Mouse (Mus musculus): ENCODE measurements at regions not wholly inside any gene's neighbourhood (a gene's known extent, or its start where the extent isn't known, plus 50 kb on each side); places are given as distances from the start of the nearest gene placed in this dataset.
"Not testable (repeated sequence)": the region's sequence is repeated elsewhere in the genome, so short reads cannot be mapped to it uniquely, and the experiment has no call there.

GRCm38 (mm10) chr9:48047846-48048245, 114.0 kb upstream of the Nxpe4 start:
- DNase-seq (ENCODE audit: low spot score): no peak

- no peak for DNase-seq (ENCODE audit: low spot score)
These were observed 108.2 kb upstream of the Nxpe4 start for GRCm38 (mm10) chr9:48053580-48053979.

DNA sequence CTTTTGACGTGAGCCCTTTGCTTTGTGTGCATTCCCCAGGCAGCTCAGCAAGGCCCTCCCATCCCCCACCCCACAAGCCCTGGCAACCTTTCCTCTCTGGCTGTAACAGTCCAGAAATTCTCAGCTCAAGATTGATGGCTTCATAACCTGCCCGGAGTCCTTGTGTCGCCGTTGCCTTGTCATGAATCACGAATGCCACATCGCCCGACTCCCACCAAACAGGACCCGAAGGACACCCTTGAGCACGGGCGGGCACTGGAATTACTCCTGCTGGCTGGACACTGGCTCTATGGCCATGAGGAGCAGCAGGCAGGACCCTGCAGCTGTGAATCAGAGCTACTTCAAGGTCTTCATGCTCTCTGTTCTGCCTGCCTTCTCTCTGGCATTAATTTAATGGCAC, 106.6 kb upstream of the Nxpe4 start:
- DNase-seq (ENCODE audit: low spot score): no peak

- no peak for DNase-seq (ENCODE audit: low spot score)
These were observed 103.2 kb upstream of the Nxpe4 start for GRCm38 (mm10) chr9:48058599-48058998.

DNA sequence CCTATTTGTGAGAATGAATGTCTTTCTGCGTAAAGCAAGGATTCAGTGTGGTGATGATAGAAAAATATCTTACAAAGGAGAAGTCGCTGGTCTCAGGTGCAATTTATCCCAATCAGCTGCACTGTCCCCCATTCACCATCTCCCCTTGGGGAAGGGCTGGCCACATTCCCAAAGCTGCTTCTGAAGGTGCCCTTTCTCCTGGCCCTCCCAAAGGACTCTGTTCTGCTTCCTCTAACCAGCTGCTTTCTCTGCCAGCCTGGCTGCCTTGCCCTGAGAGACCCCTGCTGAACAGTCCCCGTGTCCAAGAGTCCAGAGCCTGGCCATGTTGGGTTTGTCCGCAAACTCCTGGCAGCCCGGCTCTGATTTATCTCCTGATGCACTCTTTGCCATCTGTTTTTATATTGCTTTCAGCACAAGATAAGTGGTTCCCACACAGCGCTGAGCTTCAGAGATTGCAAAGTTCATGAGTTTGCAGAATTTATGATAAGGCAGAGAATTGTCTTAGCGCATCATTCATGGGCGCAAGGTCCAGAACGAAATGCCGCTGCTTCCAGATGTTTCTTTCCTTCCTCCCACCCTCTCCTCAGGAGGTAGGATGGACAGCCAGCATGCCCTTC, 102.2 kb upstream of the Nxpe4 start:
- no peak for DNase-seq (ENCODE audit: low spot score)

GRCm38 (mm10) chr9:48060996-48061395, 100.8 kb upstream of the Nxpe4 start:
- no peak for DNase-seq (ENCODE audit: low spot score)

GRCm38 (mm10) chr9:48066730-48067345, 95.0 kb upstream of the Nxpe4 start:
- DNase-seq (ENCODE audit: low spot score): no peak

GRCm38 (mm10) chr9:48072592-48072991, 89.2 kb upstream of the Nxpe4 start:
- no peak for DNase-seq (ENCODE audit: low spot score)

- DNase-seq (ENCODE audit: low spot score): no peak
These were observed 88.7 kb upstream of the Nxpe4 start for GRCm38 (mm10) chr9:48073096-48073495.

DNA sequence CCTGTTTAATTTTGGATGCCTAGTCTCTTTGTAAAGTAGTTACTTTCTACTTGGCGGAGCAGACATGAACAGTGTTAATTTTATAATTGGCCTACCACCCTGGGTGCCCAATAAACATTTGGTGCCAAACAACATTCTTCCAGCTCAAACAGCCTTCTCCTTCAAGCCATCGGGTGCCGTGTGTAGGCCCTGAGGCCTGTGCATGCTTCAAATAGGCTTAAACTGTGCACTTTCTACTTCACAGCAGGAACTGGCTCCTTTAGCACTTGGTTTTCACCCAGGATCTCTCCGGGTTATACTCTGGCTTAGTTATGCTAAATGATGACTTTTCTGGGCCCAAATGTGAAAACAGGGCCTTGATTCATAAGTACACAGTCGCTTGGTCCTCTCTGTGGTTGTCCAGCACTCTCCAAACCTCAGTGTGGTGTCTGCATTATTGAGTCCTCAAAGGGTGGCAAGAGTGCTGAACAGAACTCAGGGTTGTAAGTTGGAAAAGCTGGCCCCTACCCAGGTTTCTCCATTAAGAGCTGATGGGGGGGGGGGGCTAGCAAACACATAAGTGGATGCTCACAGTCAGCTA, 86.1 kb upstream of the Nxpe4 start:
- no peak for DNase-seq (ENCODE audit: low spot score)

DNA sequence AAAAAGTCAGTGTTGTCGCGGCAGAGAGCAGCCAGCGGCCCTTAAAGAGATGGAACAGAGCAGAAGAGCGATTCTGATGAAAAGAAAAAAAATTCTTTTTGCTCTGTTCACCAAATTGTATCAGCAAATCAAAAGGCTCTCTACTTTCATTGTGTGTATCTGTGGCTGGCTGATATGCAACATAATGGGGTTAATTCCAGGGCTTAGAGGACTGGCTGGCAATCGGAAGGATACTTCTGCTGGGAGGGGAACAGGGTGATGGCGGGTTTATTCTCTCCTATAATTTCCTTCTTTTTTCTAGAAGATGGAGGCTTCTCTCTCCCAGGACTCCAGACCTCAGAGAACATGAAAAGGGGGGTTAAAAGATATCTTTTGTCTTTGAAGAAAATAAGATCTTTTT, 79.4 kb upstream of the Nxpe4 start:
- DNase-seq (ENCODE audit: low spot score): no peak

DNA sequence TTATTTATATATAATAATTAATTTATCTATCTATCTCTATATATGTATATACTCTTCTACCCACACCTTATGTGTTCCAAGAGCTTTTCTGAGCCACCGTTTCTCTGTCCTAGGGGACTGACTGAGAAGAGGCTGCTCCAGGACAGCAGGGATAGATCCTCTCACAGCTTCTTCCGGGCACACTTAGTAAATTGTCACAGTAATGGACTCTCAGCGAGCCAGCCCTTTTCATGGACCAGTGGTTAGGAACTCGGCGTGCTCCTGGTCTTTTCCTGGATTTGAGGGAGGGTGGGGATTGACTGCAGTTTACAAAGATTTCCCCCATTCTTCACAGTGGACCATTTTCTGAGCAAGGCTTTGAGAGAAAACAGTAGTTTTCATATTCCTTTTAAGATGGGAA, 77.6 kb upstream of the Nxpe4 start:
- not testable (repeated sequence) for DNase-seq (ENCODE audit: low spot score)

DNA sequence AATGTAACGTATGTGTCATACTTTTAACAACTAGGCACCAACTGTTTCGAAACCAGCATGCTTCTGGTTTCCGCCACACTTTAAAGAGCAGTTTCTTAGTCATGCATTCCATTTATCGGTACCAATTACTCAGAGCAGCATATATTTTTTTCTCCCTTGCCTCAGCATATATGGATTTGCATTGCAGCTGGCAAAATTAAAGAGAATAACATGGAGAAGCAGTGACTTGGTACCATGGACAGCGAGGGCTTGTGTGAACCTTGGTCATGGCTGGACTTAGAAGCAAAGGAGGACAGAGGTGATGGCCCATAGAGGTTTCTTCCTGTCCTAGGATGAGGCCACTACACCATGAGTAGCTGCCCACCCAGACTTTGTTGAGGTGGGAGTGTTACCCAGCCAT, 72.2 kb upstream of the Nxpe4 start:
- DNase-seq (ENCODE audit: low spot score): no peak

DNA sequence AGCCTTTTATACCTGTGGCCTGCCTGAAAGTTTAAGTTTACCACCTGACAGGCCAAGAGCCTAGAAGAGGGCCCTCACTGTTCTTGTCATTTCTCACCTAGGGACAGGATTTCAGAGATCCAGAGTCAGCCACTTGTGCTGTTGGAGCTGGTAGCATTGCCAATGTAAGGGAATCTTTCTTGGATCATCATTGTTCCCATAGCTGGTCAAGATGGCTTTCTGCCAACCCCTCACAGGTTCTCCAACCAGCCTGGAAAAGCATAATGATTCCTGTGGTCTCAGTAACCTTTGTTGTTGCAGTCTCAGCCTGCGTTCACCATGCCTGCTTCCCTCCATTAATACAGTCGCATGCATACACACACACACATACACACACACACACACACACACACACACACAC, 67.1 kb upstream of the Nxpe4 start:
- no peak for DNase-seq (ENCODE audit: low spot score)

DNA sequence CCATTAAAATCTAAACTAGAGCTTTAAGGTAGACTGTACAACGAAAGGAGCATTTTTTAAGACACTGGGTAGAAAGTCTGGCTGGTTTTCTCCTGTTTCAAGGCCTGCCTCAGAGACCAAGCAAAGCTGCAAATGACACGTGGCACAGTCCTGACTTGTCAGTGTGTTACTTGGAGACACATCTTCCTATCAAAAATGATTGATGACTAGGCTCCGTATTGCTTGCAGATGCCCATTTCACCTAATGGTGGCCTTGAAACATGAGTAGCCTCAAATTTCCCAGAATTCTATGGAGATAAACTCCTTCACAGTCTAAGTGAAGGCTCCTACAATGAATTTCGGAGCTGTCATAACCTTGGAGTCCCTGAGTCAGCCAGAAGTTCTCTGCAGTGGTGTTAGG, 62.0 kb upstream of the Nxpe4 start:
- no peak for DNase-seq (ENCODE audit: low spot score)

- DNase-seq (ENCODE audit: low spot score): no peak
These were observed 55.2 kb upstream of the Nxpe4 start for GRCm38 (mm10) chr9:48106441-48107167.

DNA sequence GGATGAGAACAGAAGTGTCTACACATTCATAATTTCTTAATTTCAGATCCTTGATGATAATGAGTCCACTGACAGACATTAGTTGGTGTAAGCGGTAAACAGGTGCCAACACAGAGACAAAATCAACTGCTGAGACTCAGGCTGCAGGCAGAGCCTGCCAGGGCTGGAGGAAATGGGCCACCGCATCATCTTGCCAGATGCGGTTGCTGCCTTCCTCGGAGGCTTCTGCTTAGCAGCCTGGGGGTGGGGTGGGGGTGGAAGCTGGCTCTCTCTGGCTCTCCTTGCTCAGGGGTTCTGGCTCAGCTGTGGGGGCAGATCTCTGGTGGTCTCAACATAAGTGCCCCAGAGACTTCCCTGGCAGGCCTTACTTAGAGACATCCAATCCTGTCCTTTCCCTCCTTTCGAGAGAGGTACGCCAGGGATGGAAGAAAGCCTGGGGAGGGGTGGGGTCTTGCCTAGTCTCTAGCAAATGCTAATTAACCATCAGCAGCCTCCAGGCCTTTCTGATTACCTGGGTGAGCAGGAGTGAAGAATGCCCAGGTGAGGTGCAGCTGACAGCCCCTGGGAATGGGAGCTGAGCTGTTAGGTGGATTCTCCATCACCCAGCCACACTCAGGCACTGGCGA, 52.7 kb upstream of the Nxpe4 start:
- no peak for DNase-seq (ENCODE audit: low spot score)

DNA sequence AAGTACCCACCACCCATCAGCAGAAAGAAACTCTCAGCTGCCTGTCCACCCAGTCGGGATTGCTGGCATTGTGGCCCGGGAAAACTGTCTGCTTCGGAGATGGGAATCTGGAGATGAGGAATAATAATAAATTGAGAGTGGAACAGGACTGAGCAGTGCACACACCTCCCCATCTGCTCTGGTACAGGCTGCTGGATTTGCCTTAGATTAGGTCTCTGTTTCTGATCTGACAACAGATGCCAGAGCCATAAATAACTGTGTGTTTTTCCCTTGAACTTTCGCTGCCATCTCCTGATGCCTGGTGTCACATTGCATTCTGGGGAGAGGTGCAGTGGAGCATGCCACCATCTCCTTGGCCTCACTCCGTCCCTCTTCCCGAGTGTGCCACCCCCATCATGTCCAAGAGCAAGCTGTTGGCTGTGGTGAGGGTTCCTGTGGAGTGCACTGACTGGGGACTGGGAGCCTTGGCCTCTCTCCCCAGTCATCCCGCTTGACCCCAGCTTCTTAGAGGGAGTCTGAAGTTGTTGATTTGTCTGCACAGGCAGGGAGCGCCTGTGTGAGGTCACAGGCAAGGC, 50.4 kb upstream of the Nxpe4 start:
- no peak for DNase-seq (ENCODE audit: low spot score)

All from testis, postnatal 10 days (tissue).